Mouse (Mus musculus) intestine, postnatal 0 days (tissue): ENCODE results near the gene Bmpr1a. TPM values are rescaled to one million over a fixed set of nuclear protein-coding genes. Genes with fewer than 3 reads are reported as not detected.

Experiments
- ATAC-seq: fragments of 200-750 bp; cut with Nextera tagmentation; 2 replicates; pipeline ENCODE4 v1.8.0; 2017; ENCODE audit warnings: mild to moderate bottlenecking, moderate TSS enrichment, moderate library complexity
- H3K27ac ChIP-seq: fragments of 300-500 bp; sonication (generic); 2 replicates; pipeline ENCODE4 v1.5.1; 2014; ENCODE audit warnings: mild to moderate bottlenecking, low read depth, low read length, moderate library complexity
- H3K27me3 ChIP-seq: fragments of 300-500 bp; sonication (generic); replicated peaks from 2 replicates; pipeline ENCODE4 v1.6.1; 2014; ENCODE audit warnings: low read length, mixed read lengths; ENCODE audit not compliant: control insufficient read depth, insufficient read depth
- H3K36me3 ChIP-seq: fragments of 300-500 bp; sonication (generic); 2 replicates; pipeline ENCODE4 v1.6.1; 2014; ENCODE audit warnings: mild to moderate bottlenecking, moderate library complexity; ENCODE audit not compliant: control insufficient read depth, insufficient read depth
- H3K4me1 ChIP-seq: fragments of 300-500 bp; sonication (generic); replicated peaks from 2 replicates; pipeline ENCODE4 v1.6.1; 2014; ENCODE audit warnings: antibody characterized with exemption, low read length, mixed read lengths; ENCODE audit not compliant: control insufficient read depth, insufficient read depth
- H3K4me2 ChIP-seq: fragments of 300-500 bp; sonication (generic); replicated peaks from 2 replicates; pipeline ENCODE4 v1.6.1; 2014; ENCODE audit warnings: low read depth, mild to moderate bottlenecking, moderate library complexity
- H3K4me3 ChIP-seq: fragments of 300-500 bp; sonication (generic); 2 replicates; pipeline ENCODE4 v1.5.1; 2014; ENCODE audit warnings: low read depth, low read length
- H3K9ac ChIP-seq: fragments of 300-500 bp; sonication (generic); 2 replicates; pipeline ENCODE4 v1.6.1; 2014; ENCODE audit warnings: mild to moderate bottlenecking, low read depth, low read length
- H3K9me3 ChIP-seq: fragments of 300-500 bp; sonication (generic); 2 replicates; pipeline ENCODE4 v1.6.1; 2016; ENCODE audit warnings: mixed run types; ENCODE audit not compliant: control insufficient read depth
- CTCF ChIP-seq: sonication (generic); IDR thresholded peaks from 2 replicates; pipeline ENCODE4 v1.5.1; 2016; ENCODE audit warnings: low read depth, mild to moderate bottlenecking, control low read depth, antibody characterized with exemption, moderate library complexity
- WGBS: fragments of 180-500 bp; shearing (Covaris S2); extraction: QIAGEN DNeasy Blood & Tissue Kit; methylation state at CpG from one replicate; pipeline ENCODE4 v1.1.7; 2014; 5-methylcytosine and 5-hydroxymethylcytosine counted together
- polyA plus RNA-seq: library from polyadenylated mRNA; unstranded; fragments of >200 nt; fragmentation: Nextera tagmentation; extraction: Ambion mirVana; gene quantifications from 2 replicates; pipeline ENCODE4 v1.2.1, GENCODE M21; 2015

The Bmpr1a gene
- polyA plus RNA-seq, 1 experiment from 2014 or later: 19.3 TPM

GRCm38 (mm10) chr14:34543596-34543995 is 40.5 kb upstream of the Bmpr1a start:
- Histone ChIP-seq H3K27me3 (no peaks in the 10 kb centered on the region), H3K9ac (no peak overlapping the region), H3K9me3 (no peaks in the 10 kb centered on the region), H3K4me3 (no peak overlapping the region), H3K36me3 (peaks cover 14% of the 10 kb centered on the region; the same call in 1 of the 2 replicates), H3K27ac (no peak overlapping the region), H3K4me2 (no peak overlapping the region), H3K4me1 (no peaks in the 10 kb centered on the region)
- ATAC-seq: no peak
- WGBS: 86% methylated on average over 6 of the region's 6 CpGs
- TF ChIP-seq CTCF: no peak

GRCm38 (mm10) chr14:34541896-34542295 is 38.8 kb upstream of the Bmpr1a start:
- no peak for ATAC-seq
- TF ChIP-seq CTCF: no peak
- Histone ChIP-seq H3K9ac (no peak overlapping the region), H3K36me3 (peaks cover 17% of the 10 kb centered on the region; the same call in 1 of the 2 replicates), H3K4me3 (no peak overlapping the region), H3K4me2 (no peak overlapping the region), H3K27me3 (no peaks in the 10 kb centered on the region), H3K9me3 (no peaks in the 10 kb centered on the region), H3K27ac (no peak overlapping the region), H3K4me1 (no peaks in the 10 kb centered on the region)
- WGBS: 79% methylated on average over 5 of the region's 5 CpGs

GRCm38 (mm10) chr14:34540685-34541162 is 37.6 kb upstream of the Bmpr1a start:
- 34% methylated on average over 17 of the region's 17 CpGs for WGBS

GRCm38 (mm10) chr14:34535883-34536282 is 32.7 kb upstream of the Bmpr1a start:
- no peak overlapping the region for H3K4me2 ChIP-seq
- 0 out of 2 replicates have a peak, but pooled peaks cover 2% of the 10 kb centered on the region for H3K27me3 ChIP-seq
- H3K9me3 ChIP-seq: no peaks in the 10 kb centered on the region
- no peak overlapping the region for H3K4me3 ChIP-seq
- peaks cover 14% of the 10 kb centered on the region; the same call in 1 of the 2 replicates for H3K36me3 ChIP-seq
- H3K27ac ChIP-seq: no peak overlapping the region
- H3K4me1 ChIP-seq: no peaks in the 10 kb centered on the region; the same call in 1 of the 2 replicates
- 32% methylated on average over 4 of the region's 4 CpGs for WGBS
- ATAC-seq: peak; percentile 72
- no peak overlapping the region for H3K9ac ChIP-seq
- TF ChIP-seq CTCF: no peak

More at GRCm38 (mm10) chr14:34540685-34541162, 37.6 kb upstream of the Bmpr1a start:
- Histone ChIP-seq H3K9ac (no peak overlapping the region), H3K27me3 (no peaks in the 10 kb centered on the region), H3K4me2 (peak overlapping the region; percentile 37; the same call in 1 of the 2 replicates), H3K36me3 (peaks cover 17% of the 10 kb centered on the region; the same call in 1 of the 2 replicates), H3K4me1 (no peaks in the 10 kb centered on the region; the same call in 1 of the 2 replicates), H3K27ac (peak overlapping the region; percentile 31; the same call in 1 of the 2 replicates), H3K9me3 (no peaks in the 10 kb centered on the region), H3K4me3 (no peak overlapping the region)
- peak; percentile 37 for ATAC-seq
- TF ChIP-seq CTCF: no peak

- no peak overlapping the region for H3K4me2 ChIP-seq
- WGBS: 82% methylated on average over 5 of the region's 5 CpGs
- H3K4me3 ChIP-seq: no peak overlapping the region
- no peaks in the 10 kb centered on the region for H3K9me3 ChIP-seq
- H3K9ac ChIP-seq: no peak overlapping the region
- 0 out of 2 replicates have a peak, but pooled peaks cover 2% of the 10 kb centered on the region for H3K27me3 ChIP-seq
- TF ChIP-seq CTCF: no peak
- peaks cover 14% of the 10 kb centered on the region; the same call in 1 of the 2 replicates for H3K36me3 ChIP-seq
- no peak overlapping the region for H3K27ac ChIP-seq
- ATAC-seq: no peak
- H3K4me1 ChIP-seq: no peaks in the 10 kb centered on the region; the same call in 1 of the 2 replicates
Observed at GRCm38 (mm10) chr14:34533537-34533936, 30.4 kb upstream of the Bmpr1a start.

- H3K4me1 ChIP-seq: no peaks in the 10 kb centered on the region; the same call in 1 of the 2 replicates
- H3K27me3 ChIP-seq: 0 out of 2 replicates have a peak, but pooled peaks cover 2% of the 10 kb centered on the region
- H3K27ac ChIP-seq: no peak overlapping the region
- no peak overlapping the region for H3K9ac ChIP-seq
- H3K36me3 ChIP-seq: peaks cover 12% of the 10 kb centered on the region; the same call in 1 of the 2 replicates
- no peak overlapping the region for H3K4me3 ChIP-seq
- TF ChIP-seq CTCF: no peak
- H3K9me3 ChIP-seq: no peaks in the 10 kb centered on the region
- 61% methylated on average over 6 of the region's 6 CpGs for WGBS
- no peak overlapping the region for H3K4me2 ChIP-seq
- ATAC-seq: no peak
Observed at GRCm38 (mm10) chr14:34532536-34532935, 29.4 kb upstream of the Bmpr1a start.
